In the genomic region with DNA sequence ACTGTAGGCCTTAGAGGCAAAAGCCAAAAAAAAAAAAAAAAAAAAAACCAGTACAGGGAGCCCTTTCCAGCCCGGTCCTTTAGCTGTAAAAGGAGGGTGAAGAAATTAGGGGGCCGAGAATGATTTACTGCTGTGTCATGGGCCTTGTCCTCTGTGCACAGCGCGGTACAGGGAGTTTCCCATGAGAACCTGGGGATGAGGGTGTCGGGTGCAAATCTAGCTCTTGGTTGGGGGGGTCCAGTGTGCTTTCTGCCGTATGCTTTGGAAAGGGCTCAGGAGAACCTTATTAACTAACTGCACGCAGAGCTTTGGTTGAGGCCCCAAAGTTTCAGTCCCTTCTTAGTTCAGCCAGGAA, we compare ENCODE assay signal across 11 mouse cellular contexts. TPM values are rescaled to one million over a fixed set of nuclear protein-coding genes. Genes with fewer than 3 reads are reported as not detected.
DNase-seq lines count a peak whose midpoint lies in the region; ATAC-seq lines count a peak whose summit lies in the region.
"Had no signal": no experiment of that assay in that cellular context is flagged by ENCODE, and none has a peak within 500 bp of the region (broad histone marks: within the 10 kb centered on the region; RNA-seq: fewer than 3 reads in every experiment).

No protein-coding gene starts in this region.

- H3K4me2 ChIP-seq in heart, embryonic 13.5 days: peak overlapping the region; percentile 27
- no peak overlapping the region for H3K4me2 ChIP-seq in midbrain, embryonic 16.5 days (ENCODE audit: low read length)
- H3K4me2 ChIP-seq in neural tube, embryonic 13.5 days: peak overlapping the region; percentile 24

- WGBS in heart, embryonic 13.5 days: 55% methylated on average over 7 of the region's 7 CpGs
- 78% methylated on average over 7 of the region's 7 CpGs for WGBS in midbrain, embryonic 10.5 days
- 79% methylated on average over 7 of the region's 7 CpGs for WGBS in midbrain, embryonic 16.5 days
- 55% methylated on average over 7 of the region's 7 CpGs for WGBS in limb, embryonic 10.5 days
- WGBS in neural tube, embryonic 13.5 days: 25% methylated on average over 7 of the region's 7 CpGs

- H3K9me3 ChIP-seq in heart, embryonic 13.5 days: no peaks in the 10 kb centered on the region
- no peaks in the 10 kb centered on the region for H3K9me3 ChIP-seq in midbrain, embryonic 10.5 days (replicated peaks)
- no peaks in the 10 kb centered on the region for H3K9me3 ChIP-seq in midbrain, embryonic 16.5 days (replicated peaks; ENCODE audit: control insufficient read depth, low read length, poor library complexity, severe bottlenecking)
- no peaks in the 10 kb centered on the region for H3K9me3 ChIP-seq in limb, embryonic 10.5 days (replicated peaks)
- no peaks in the 10 kb centered on the region for H3K9me3 ChIP-seq in neural tube, embryonic 13.5 days

- ATAC-seq in heart, embryonic 13.5 days (ENCODE audit: extremely low read depth, insufficient number of reproducible peaks, low FRiP score, low TSS enrichment): no peak
- ATAC-seq in midbrain, embryonic 16.5 days: no peak
- ATAC-seq in neural tube, embryonic 13.5 days (ENCODE audit: low read depth): 0 out of 2 replicates have a peak, but pooled peaks have one; percentile 48
- ATAC-seq: hindbrain, postnatal 0 days had no signal

- peak overlapping the region; percentile 69 for H3K9ac ChIP-seq in heart, embryonic 13.5 days
- no peak overlapping the region for H3K9ac ChIP-seq in midbrain, embryonic 16.5 days (ENCODE audit: low read depth, low read length)
- H3K9ac ChIP-seq in neural tube, embryonic 13.5 days: peak overlapping the region; percentile 18; the same call in 1 of the 2 replicates

- peaks cover 70% of the 10 kb centered on the region for H3K4me1 ChIP-seq in heart, embryonic 13.5 days
- H3K4me1 ChIP-seq in midbrain, embryonic 10.5 days: peaks cover 44% of the 10 kb centered on the region
- peaks cover 3% of the 10 kb centered on the region; the same call in 1 of the 2 replicates for H3K4me1 ChIP-seq in midbrain, embryonic 16.5 days (ENCODE audit: control insufficient read depth, insufficient read depth, low read length)
- H3K4me1 ChIP-seq in limb, embryonic 10.5 days: peaks cover 43% of the 10 kb centered on the region
- peaks cover 15% of the 10 kb centered on the region for H3K4me1 ChIP-seq in neural tube, embryonic 13.5 days (replicated peaks)

- intact Hi-C loops in heart, postnatal 14 days (cut with DNase I): no loop called here

- H3K36me3 ChIP-seq in heart, embryonic 13.5 days: peaks cover 7% of the 10 kb centered on the region
- H3K36me3 ChIP-seq in midbrain, embryonic 10.5 days: no peaks in the 10 kb centered on the region
- no peaks in the 10 kb centered on the region for H3K36me3 ChIP-seq in midbrain, embryonic 16.5 days (ENCODE audit: control insufficient read depth, insufficient read depth, low read length)
- H3K36me3 ChIP-seq in limb, embryonic 10.5 days: no peaks in the 10 kb centered on the region
- H3K36me3 ChIP-seq in neural tube, embryonic 13.5 days: no peaks in the 10 kb centered on the region

- peak overlapping the region; percentile 61 for H3K27ac ChIP-seq in heart, embryonic 13.5 days (replicated peaks)
- H3K27ac ChIP-seq in midbrain, embryonic 10.5 days (replicated peaks): peak overlapping the region; percentile 50
- H3K27ac ChIP-seq in midbrain, embryonic 16.5 days (ENCODE audit: low read length): no peak overlapping the region
- H3K27ac ChIP-seq in limb, embryonic 10.5 days: peak overlapping the region; percentile 10; the same call in 1 of the 2 replicates
- H3K27ac ChIP-seq in neural tube, embryonic 13.5 days (replicated peaks): no peak overlapping the region
- H3K27ac ChIP-seq: hindbrain, postnatal 0 days; macrophage had no signal

- no peaks in the 10 kb centered on the region for H3K27me3 ChIP-seq in heart, embryonic 13.5 days (replicated peaks)
- H3K27me3 ChIP-seq in midbrain, embryonic 10.5 days (ENCODE audit: low read depth, poor library complexity, severe bottlenecking): no peaks in the 10 kb centered on the region
- no peaks in the 10 kb centered on the region for H3K27me3 ChIP-seq in midbrain, embryonic 16.5 days (ENCODE audit: control insufficient read depth, insufficient read depth, low read depth, low read length)
- H3K27me3 ChIP-seq in limb, embryonic 10.5 days (ENCODE audit: low read depth, poor library complexity, severe bottlenecking): no peaks in the 10 kb centered on the region
- no peaks in the 10 kb centered on the region for H3K27me3 ChIP-seq in neural tube, embryonic 13.5 days

- no peak overlapping the region for H3K4me3 ChIP-seq in heart, embryonic 13.5 days
- no peak overlapping the region for H3K4me3 ChIP-seq in midbrain, embryonic 10.5 days
- H3K4me3 ChIP-seq in midbrain, embryonic 16.5 days (ENCODE audit: low read depth, low read length): no peak overlapping the region
- H3K4me3 ChIP-seq in limb, embryonic 10.5 days: no peak overlapping the region
- H3K4me3 ChIP-seq in neural tube, embryonic 13.5 days: no peak overlapping the region

- DNase-seq in heart, postnatal 14 days: no peak
- no peak for DNase-seq in midbrain, embryonic 10.5 days (ENCODE audit: low spot score)
- no peak for DNase-seq in limb, embryonic 10.5 days (ENCODE audit: low spot score)
- no peak for DNase-seq in layer of hippocampus, adult 18-20 months (ENCODE audit: low spot score in 2 of 2)
- DNase-seq in thymus, postnatal 36 days: no peak
- DNase-seq: thymus, adult 2 months had no signal

RNA-seq across cellular contexts. Expression of a gene that starts 29.0 kb away (rescaled TPM):
- 7.6 TPM in 2 replicates for polyA plus RNA-seq in heart, embryonic 13.5 days (2015; fragmentation: Nextera tagmentation; extraction: Ambion mirVana)
- total RNA-seq in heart, postnatal 14 days (2021): 10 to 100 TPM; 32.1 to 33.1 TPM
- polyA plus RNA-seq in midbrain, embryonic 10.5 days (2016; fragmentation: Nextera tagmentation; extraction: Ambion mirVana): 4.5 and 4.6 TPM in 2 replicates
- polyA plus RNA-seq in midbrain, embryonic 16.5 days (2015; fragmentation: Nextera tagmentation; extraction: Ambion mirVana): 1.0 and 1.2 TPM in 2 replicates
- polyA plus RNA-seq in limb, embryonic 10.5 days (2016; fragmentation: Nextera tagmentation; extraction: Ambion mirVana): 5.4 and 6.3 TPM in 2 replicates
- polyA plus RNA-seq in neural tube, embryonic 13.5 days (2015; fragmentation: Nextera tagmentation; extraction: Ambion mirVana): 1.8 and 1.9 TPM in 2 replicates
- 10 to 100 TPM; 11.2 to 11.9 TPM for total RNA-seq in layer of hippocampus, adult 18-20 months (2021)

Comparison
In these comparisons a context has a peak if more than half of its experiments do, and no peak if none do; other contexts are left out.
1. H3K27ac ChIP-seq: peak in heart, embryonic 13.5 days (single experiment), midbrain, embryonic 10.5 days (single experiment) and limb, embryonic 10.5 days (single experiment); none in midbrain, embryonic 16.5 days (single experiment) and neural tube, embryonic 13.5 days (single experiment).